Mouse (Mus musculus) Muller cell, postnatal 12 days (primary cell): ENCODE data around the gene 1700015F17Rik.

Experiments
- DNase-seq: peaks from one replicate; pipeline ENCODE4 v3.0.0-alpha.2; 2015; ENCODE audit errors: inconsistent ontology term

Gene 1700015F17Rik

DNA sequence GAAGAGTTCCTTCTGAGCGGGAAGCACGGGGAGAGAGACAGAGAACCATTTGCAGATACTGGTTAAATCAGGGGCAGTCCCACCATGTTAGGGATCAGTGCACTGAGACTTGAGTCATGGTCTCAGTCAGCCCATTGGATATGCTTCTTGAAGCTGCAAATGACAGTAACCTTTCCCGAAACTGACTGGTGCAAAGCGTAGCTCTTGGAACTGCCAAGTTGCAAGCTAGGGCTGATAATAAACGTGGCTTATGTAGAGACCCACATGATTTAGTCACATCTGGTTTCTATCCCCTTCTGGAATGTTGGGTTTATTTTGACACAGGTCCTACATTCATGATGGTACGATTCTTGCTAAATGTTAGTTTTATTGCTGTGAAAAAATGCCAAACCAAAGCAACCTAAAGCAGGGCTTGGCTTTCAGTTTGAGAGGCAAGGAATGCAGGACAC is 55.2 kb downstream of the 1700015F17Rik start:
- peak; percentile 5 for DNase-seq

DNA sequence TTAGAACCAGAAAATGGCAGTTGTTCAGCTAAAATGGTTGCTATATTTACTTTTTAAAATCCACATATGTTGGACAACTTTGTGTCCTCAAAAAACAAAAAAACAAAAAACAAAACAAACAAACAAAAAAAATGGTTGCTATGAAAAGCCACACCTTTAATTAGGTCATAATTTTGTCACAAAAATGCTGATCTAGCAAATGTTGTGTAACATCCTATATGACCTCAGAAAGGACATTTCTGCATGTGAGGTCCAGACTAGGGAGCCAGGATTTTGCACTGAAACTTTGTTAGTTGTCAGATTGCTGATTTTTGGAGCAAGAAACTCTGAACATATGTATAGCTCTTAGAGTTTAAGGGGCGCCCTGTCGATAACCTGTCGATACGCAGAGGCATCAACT is 55.9 kb downstream of the 1700015F17Rik start:
- no peak for DNase-seq

DNA sequence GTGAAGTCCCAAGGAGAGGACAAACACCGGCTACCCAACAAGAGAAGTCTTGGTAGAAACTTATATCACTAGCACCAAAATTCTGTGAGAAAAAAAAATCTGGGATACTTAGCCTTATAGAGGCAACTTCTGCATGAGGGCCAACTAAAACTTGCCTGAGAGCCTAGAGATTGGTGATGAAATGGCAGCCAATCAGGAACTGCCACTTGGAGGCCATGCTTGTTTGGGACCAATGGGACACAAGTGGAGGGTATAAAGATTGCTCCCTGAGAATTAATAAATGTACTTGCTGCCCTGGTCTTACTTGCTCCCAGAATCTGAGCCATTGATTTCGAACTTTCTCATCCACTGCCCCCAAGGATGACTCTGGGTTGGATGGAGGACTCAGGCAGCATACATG is 57.5 kb downstream of the 1700015F17Rik start:
- DNase-seq: no peak

DNA sequence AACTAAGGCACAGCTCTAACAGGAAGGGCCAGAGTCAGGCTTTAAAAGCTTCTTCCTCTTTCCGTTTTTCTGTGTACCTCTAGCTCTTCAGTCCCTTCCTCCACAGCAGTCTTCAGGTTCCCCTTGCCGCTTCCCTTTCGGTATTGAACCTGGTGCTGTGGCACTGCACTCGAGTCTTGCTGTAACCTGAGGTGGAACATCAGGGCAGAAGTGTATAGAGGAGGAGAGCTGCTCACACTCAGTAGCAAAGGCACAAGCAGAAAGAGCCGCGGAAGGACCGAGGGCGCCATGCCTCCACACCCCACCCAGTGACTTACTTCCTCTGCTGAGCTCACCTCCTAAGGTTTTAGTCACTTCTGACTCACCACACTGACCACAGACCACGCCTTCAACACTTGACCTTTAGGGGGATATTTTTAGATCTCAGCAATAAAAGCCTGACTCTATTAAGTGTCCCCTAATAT is 58.9 kb downstream of the 1700015F17Rik start, which contains the start of gene Cdk14:
Gene Cdk14, minus strand, starts transcription at position 321 of the 464 bp plus-strand sequence.
- DNase-seq: peak; percentile 30

GRCm38 (mm10) chr5:5419253-5419652 is 59.7 kb downstream of the 1700015F17Rik start:
- DNase-seq: peak; percentile 83

DNA sequence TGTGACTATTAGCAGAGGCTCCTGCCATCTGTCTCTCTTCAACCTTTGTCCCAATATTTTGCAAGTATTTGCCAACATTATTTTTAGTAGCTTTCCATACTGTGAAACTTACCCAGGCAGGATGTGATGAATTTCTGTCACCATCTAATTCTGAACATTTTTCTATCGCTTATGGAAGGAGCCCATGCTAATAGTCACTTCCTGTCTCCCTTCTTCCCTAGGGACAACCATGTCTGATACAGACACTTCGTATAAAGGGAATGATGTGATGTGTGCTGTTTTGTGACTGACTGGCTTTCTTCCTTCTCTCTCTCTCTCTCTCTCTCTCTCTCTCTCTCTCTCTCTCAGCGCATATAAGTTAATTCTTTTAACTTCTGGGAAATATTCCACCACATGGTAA is 64.1 kb downstream of the 1700015F17Rik start:
- no peak for DNase-seq

- no peak for DNase-seq
Observed at GRCm38 (mm10) chr5:5411886-5412285, 67.1 kb downstream of the 1700015F17Rik start.

DNA sequence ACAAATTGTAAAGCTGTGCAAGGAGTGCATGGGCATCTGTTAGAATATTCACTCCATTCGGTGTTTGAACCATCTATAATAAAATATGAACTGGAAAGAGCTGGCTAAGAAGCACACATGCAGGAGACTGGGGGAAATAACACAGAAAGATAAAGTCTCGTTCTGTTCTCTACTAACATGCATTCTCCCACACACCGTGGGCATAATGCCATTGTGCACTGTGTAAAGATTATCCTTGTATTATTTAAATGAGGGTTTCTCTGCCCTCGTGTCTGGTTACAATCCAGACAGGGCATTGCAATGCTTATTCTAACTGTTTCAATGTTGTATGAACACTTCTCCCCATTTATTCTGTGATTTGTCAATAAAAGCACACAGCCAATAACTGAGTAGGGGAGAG is 77.0 kb downstream of the 1700015F17Rik start:
- DNase-seq: no peak

GRCm38 (mm10) chr5:5392786-5393185 is 86.2 kb downstream of the 1700015F17Rik start:
- peak; percentile 25 for DNase-seq
